In genomic region chr12:66889276-66889675, GRCm38 (mm10) we compare ENCODE assay signal across 12 mouse cellular contexts.
"Had no signal": no experiment of that assay in that cellular context is flagged by ENCODE, and none has a peak within 500 bp of the region (broad histone marks: within the 10 kb centered on the region; RNA-seq: fewer than 3 reads in every experiment).

No protein-coding gene starts in this region.

- H3K27me3 ChIP-seq: limb, embryonic 15.5 days; liver, embryonic 12.5 days; neural tube, embryonic 13.5 days; stomach, embryonic 15.5 days had no signal

- H3K36me3 ChIP-seq: limb, embryonic 15.5 days; liver, embryonic 12.5 days; midbrain, embryonic 10.5 days; neural tube, embryonic 13.5 days; stomach, embryonic 15.5 days had no signal

- H3K9ac ChIP-seq: limb, embryonic 15.5 days; liver, embryonic 12.5 days; lung, embryonic 14.5 days; neural tube, embryonic 13.5 days; stomach, embryonic 15.5 days had no signal

- H3K27ac ChIP-seq: limb, embryonic 15.5 days; liver, embryonic 12.5 days; midbrain, embryonic 10.5 days; neural tube, embryonic 13.5 days; stomach, embryonic 15.5 days had no signal

- H3K9me3 ChIP-seq: limb, embryonic 15.5 days; liver, embryonic 12.5 days; midbrain, embryonic 10.5 days; neural tube, embryonic 13.5 days; stomach, embryonic 15.5 days had no signal

- H3K4me1 ChIP-seq: limb, embryonic 15.5 days; liver, embryonic 12.5 days; midbrain, embryonic 10.5 days; neural tube, embryonic 13.5 days; stomach, embryonic 15.5 days had no signal

- DNase-seq: kidney, postnatal 14 days; layer of hippocampus, postnatal 36 days; lung, embryonic 14.5 days; lung, postnatal 10 days; lung, postnatal 4 days; retina, postnatal 1 day; thymus, postnatal 36 days had no signal

- H3K4me3 ChIP-seq: limb, embryonic 15.5 days; liver, embryonic 12.5 days; midbrain, embryonic 10.5 days; neural tube, embryonic 13.5 days; stomach, embryonic 15.5 days had no signal

- H3K4me2 ChIP-seq: limb, embryonic 15.5 days; liver, embryonic 12.5 days; lung, embryonic 14.5 days; neural tube, embryonic 13.5 days; stomach, embryonic 15.5 days had no signal

- ATAC-seq: liver, embryonic 12.5 days had no signal
